Mouse (Mus musculus) midbrain, embryonic 13.5 days (tissue): ENCODE measurements at regions not wholly inside any gene's neighbourhood (a gene's known extent, or its start where the extent isn't known, plus 50 kb on each side); places are given as distances from the start of the nearest gene placed in this dataset.

Experiments used
- ATAC-seq: fragments of 200-750 bp; cut with Nextera tagmentation; 2 replicates; pipeline ENCODE4 v1.8.0; 2017; ENCODE audit warnings: mild to moderate bottlenecking, moderate TSS enrichment, moderate library complexity
- H3K27ac ChIP-seq: fragments of 300-500 bp; sonication (generic); 2 replicates; pipeline ENCODE4 v1.5.1; 2015; ENCODE audit warnings: inconsistent platforms, mild to moderate bottlenecking, moderate library complexity
- H3K27me3 ChIP-seq: fragments of 300-500 bp; sonication (generic); 2 replicates; pipeline ENCODE4 v1.6.1; 2015; ENCODE audit warnings: mild to moderate bottlenecking, inconsistent platforms
- H3K36me3 ChIP-seq: fragments of 300-500 bp; sonication (generic); 2 replicates; pipeline ENCODE4 v1.6.1; 2015; ENCODE audit warnings: mild to moderate bottlenecking, inconsistent platforms
- H3K4me1 ChIP-seq: fragments of 300-500 bp; sonication (generic); replicated peaks from 2 replicates; pipeline ENCODE4 v1.6.1; 2015; ENCODE audit warnings: inconsistent platforms
- H3K4me2 ChIP-seq: fragments of 300-500 bp; sonication (generic); replicated peaks from 2 replicates; pipeline ENCODE4 v1.6.1; 2015; ENCODE audit warnings: moderate library complexity, mild to moderate bottlenecking, inconsistent platforms
- H3K4me3 ChIP-seq: fragments of 300-500 bp; sonication (generic); replicated peaks from 2 replicates; pipeline ENCODE4 v1.5.1; 2015; ENCODE audit warnings: mild to moderate bottlenecking, inconsistent platforms
- H3K9ac ChIP-seq: fragments of 300-500 bp; sonication (generic); replicated peaks from 2 replicates; pipeline ENCODE4 v1.6.1; 2015; ENCODE audit warnings: mild to moderate bottlenecking, inconsistent platforms
- H3K9me3 ChIP-seq: fragments of 300-500 bp; sonication (generic); 2 replicates; pipeline ENCODE4 v1.6.1; 2016; ENCODE audit warnings: mild to moderate bottlenecking, inconsistent platforms
- WGBS: fragments of 180-500 bp; shearing (Covaris S2); methylation state at CpG from one replicate; pipeline ENCODE4 v1.1.7; 2015; 5-methylcytosine and 5-hydroxymethylcytosine counted together

GRCm38 (mm10) chr10:104367219-104367618 lies 173.4 kb downstream of the Gm4340 start:
- 86% methylated on average over 2 of the region's 2 CpGs for WGBS
- Histone ChIP-seq H3K36me3 (no peaks in the 10 kb centered on the region), H3K9ac (no peak overlapping the region), H3K4me2 (no peak overlapping the region), H3K9me3 (no peaks in the 10 kb centered on the region), H3K4me3 (no peak overlapping the region), H3K27ac (no peak overlapping the region), H3K27me3 (no peaks in the 10 kb centered on the region), H3K4me1 (no peaks in the 10 kb centered on the region)
- no peak for ATAC-seq

GRCm38 (mm10) chr10:104374567-104374966 lies 180.7 kb downstream of the Gm4340 start:
- H3K9me3 ChIP-seq = no peaks in the 10 kb centered on the region
- 78% methylated on average over 1 of the region's 1 CpGs for WGBS
- no peak overlapping the region for H3K4me3 ChIP-seq
- H3K9ac ChIP-seq = no peak overlapping the region
- no peaks in the 10 kb centered on the region for H3K27me3 ChIP-seq
- no peak for ATAC-seq
- no peak overlapping the region for H3K27ac ChIP-seq
- H3K4me2 ChIP-seq = no peak overlapping the region
- no peaks in the 10 kb centered on the region for H3K36me3 ChIP-seq
- H3K4me1 ChIP-seq = no peaks in the 10 kb centered on the region

GRCm38 (mm10) chr10:104388254-104388653 lies 194.4 kb downstream of the Gm4340 start:
- no peak overlapping the region for H3K4me2 ChIP-seq
- no peaks in the 10 kb centered on the region for H3K9me3 ChIP-seq
- no peaks in the 10 kb centered on the region for H3K36me3 ChIP-seq
- no peak for ATAC-seq
- H3K9ac ChIP-seq = no peak overlapping the region
- no peak overlapping the region for H3K27ac ChIP-seq
- 75% methylated on average over 2 of the region's 2 CpGs for WGBS
- H3K4me1 ChIP-seq = no peaks in the 10 kb centered on the region
- no peaks in the 10 kb centered on the region for H3K27me3 ChIP-seq
- H3K4me3 ChIP-seq = no peak overlapping the region

GRCm38 (mm10) chr10:104395711-104396110 lies 201.9 kb downstream of the Gm4340 start:
- H3K9ac ChIP-seq = no peak overlapping the region
- no peak for ATAC-seq
- 97% methylated on average over 1 of the region's 1 CpGs for WGBS
- H3K27ac ChIP-seq = no peak overlapping the region
- no peaks in the 10 kb centered on the region for H3K36me3 ChIP-seq
- H3K4me3 ChIP-seq = no peak overlapping the region
- H3K4me2 ChIP-seq = no peak overlapping the region
- no peaks in the 10 kb centered on the region for H3K27me3 ChIP-seq
- H3K9me3 ChIP-seq = no peaks in the 10 kb centered on the region
- no peaks in the 10 kb centered on the region for H3K4me1 ChIP-seq

- H3K9me3 ChIP-seq = no peaks in the 10 kb centered on the region
- H3K27ac ChIP-seq = no peak overlapping the region
- ATAC-seq = no peak
- no peaks in the 10 kb centered on the region for H3K27me3 ChIP-seq
- H3K4me3 ChIP-seq = no peak overlapping the region
- no peaks in the 10 kb centered on the region for H3K36me3 ChIP-seq
- H3K4me1 ChIP-seq = no peaks in the 10 kb centered on the region
- 66% methylated on average over 4 of the region's 4 CpGs for WGBS
- no peak overlapping the region for H3K9ac ChIP-seq
- H3K4me2 ChIP-seq = no peak overlapping the region
These were observed 214.9 kb downstream of the Gm4340 start for GRCm38 (mm10) chr10:104408751-104409150.

GRCm38 (mm10) chr10:104422541-104422940 lies 228.7 kb downstream of the Gm4340 start:
- Histone ChIP-seq H3K4me1 (no peaks in the 10 kb centered on the region), H3K27ac (no peak overlapping the region), H3K4me2 (no peak overlapping the region), H3K9ac (no peak overlapping the region), H3K27me3 (no peaks in the 10 kb centered on the region), H3K9me3 (no peaks in the 10 kb centered on the region), H3K36me3 (no peaks in the 10 kb centered on the region), H3K4me3 (no peak overlapping the region)
- ATAC-seq = no peak

- H3K27me3 ChIP-seq = no peaks in the 10 kb centered on the region
- H3K4me3 ChIP-seq = no peak overlapping the region
- no peaks in the 10 kb centered on the region for H3K9me3 ChIP-seq
- 86% methylated on average over 4 of the region's 4 CpGs for WGBS
- no peak overlapping the region for H3K27ac ChIP-seq
- no peaks in the 10 kb centered on the region for H3K36me3 ChIP-seq
- no peak overlapping the region for H3K4me2 ChIP-seq
- H3K4me1 ChIP-seq = no peaks in the 10 kb centered on the region
- no peak overlapping the region for H3K9ac ChIP-seq
- ATAC-seq = no peak
These were observed 229.3 kb downstream of the Gm4340 start for GRCm38 (mm10) chr10:104423161-104423560.

- no peaks in the 10 kb centered on the region for H3K36me3 ChIP-seq
- no peak overlapping the region for H3K4me3 ChIP-seq
- no peak overlapping the region for H3K9ac ChIP-seq
- no peak overlapping the region for H3K27ac ChIP-seq
- H3K27me3 ChIP-seq = no peaks in the 10 kb centered on the region
- H3K9me3 ChIP-seq = no peaks in the 10 kb centered on the region
- no peak for ATAC-seq
- no peaks in the 10 kb centered on the region for H3K4me1 ChIP-seq
- no peak overlapping the region for H3K4me2 ChIP-seq
These were observed 229.9 kb downstream of the Gm4340 start for GRCm38 (mm10) chr10:104423761-104424160.

GRCm38 (mm10) chr10:104444926-104445325 lies 251.1 kb downstream of the Gm4340 start:
- Histone ChIP-seq H3K9ac (no peak overlapping the region), H3K27me3 (no peaks in the 10 kb centered on the region), H3K4me1 (no peaks in the 10 kb centered on the region), H3K36me3 (no peaks in the 10 kb centered on the region), H3K4me2 (no peak overlapping the region), H3K9me3 (no peaks in the 10 kb centered on the region), H3K27ac (no peak overlapping the region), H3K4me3 (no peak overlapping the region)
- ATAC-seq = no peak
- 86% methylated on average over 4 of the region's 4 CpGs for WGBS

- Histone ChIP-seq H3K27me3 (no peaks in the 10 kb centered on the region), H3K4me1 (peaks cover 5% of the 10 kb centered on the region; the same call in 1 of the 2 replicates), H3K4me2 (peak overlapping the region; percentile 40), H3K4me3 (peak overlapping the region; percentile 22), H3K9me3 (no peaks in the 10 kb centered on the region), H3K27ac (no peak overlapping the region), H3K36me3 (no peaks in the 10 kb centered on the region), H3K9ac (no peak overlapping the region)
- 0 out of 2 replicates have a peak, but pooled peaks have one; percentile 45 for ATAC-seq
- 39% methylated on average over 14 of the region's 14 CpGs for WGBS
These were observed 261.9 kb downstream of the Gm4340 start for GRCm38 (mm10) chr10:104455549-104456351.

GRCm38 (mm10) chr10:104456352-104456725 lies 262.5 kb downstream of the Gm4340 start:
- Histone ChIP-seq H3K27me3 (no peaks in the 10 kb centered on the region), H3K36me3 (no peaks in the 10 kb centered on the region), H3K9ac (no peak overlapping the region), H3K4me3 (peak overlapping the region; percentile 22), H3K4me2 (peak overlapping the region; percentile 40), H3K27ac (no peak overlapping the region), H3K9me3 (no peaks in the 10 kb centered on the region), H3K4me1 (peaks cover 5% of the 10 kb centered on the region; the same call in 1 of the 2 replicates)
- 40% methylated on average over 5 of the region's 5 CpGs for WGBS
- no peak for ATAC-seq

GRCm38 (mm10) chr10:104486226-104486944 lies 292.5 kb downstream of the Gm4340 start:
- 87% methylated on average over 5 of the region's 5 CpGs for WGBS
- Histone ChIP-seq H3K9ac (no peak overlapping the region), H3K4me2 (no peak overlapping the region), H3K27me3 (no peaks in the 10 kb centered on the region), H3K4me1 (no peaks in the 10 kb centered on the region), H3K9me3 (no peaks in the 10 kb centered on the region), H3K36me3 (no peaks in the 10 kb centered on the region), H3K27ac (no peak overlapping the region), H3K4me3 (no peak overlapping the region)
- ATAC-seq = peak; percentile 40; the same call in 1 of the 2 replicates
